Mouse (Mus musculus): Measurements from ENCODE around the gene Nab1. TPM values are rescaled to one million over a fixed set of nuclear protein-coding genes. Genes with fewer than 3 reads are reported as not detected.

Nab1 gene
- polyA plus RNA-seq, 1 experiment, result 6.8 TPM

- no peak for DNase-seq (ENCODE audit: low read depth, low spot score)
These were observed 10.8 kb downstream of the Nab1 start for GRCm38 (mm10) chr1:52489538-52490181.

GRCm38 (mm10) chr1:52484980-52485379, 15.5 kb downstream of the Nab1 start:
- DNase-seq (ENCODE audit: low read depth, low spot score), result no peak
- WGBS, result 95% methylated on average over 4 of the region's 4 CpGs

More at GRCm38 (mm10) chr1:52489538-52490181, 10.8 kb downstream of the Nab1 start:
- 81% methylated on average over 7 of the region's 7 CpGs for WGBS

- WGBS, result 49% methylated on average over 1 of the region's 1 CpGs
- DNase-seq (ENCODE audit: low read depth, low spot score), result no peak
These were observed 26.2 kb downstream of the Nab1 start for GRCm38 (mm10) chr1:52474291-52474690.

DNA sequence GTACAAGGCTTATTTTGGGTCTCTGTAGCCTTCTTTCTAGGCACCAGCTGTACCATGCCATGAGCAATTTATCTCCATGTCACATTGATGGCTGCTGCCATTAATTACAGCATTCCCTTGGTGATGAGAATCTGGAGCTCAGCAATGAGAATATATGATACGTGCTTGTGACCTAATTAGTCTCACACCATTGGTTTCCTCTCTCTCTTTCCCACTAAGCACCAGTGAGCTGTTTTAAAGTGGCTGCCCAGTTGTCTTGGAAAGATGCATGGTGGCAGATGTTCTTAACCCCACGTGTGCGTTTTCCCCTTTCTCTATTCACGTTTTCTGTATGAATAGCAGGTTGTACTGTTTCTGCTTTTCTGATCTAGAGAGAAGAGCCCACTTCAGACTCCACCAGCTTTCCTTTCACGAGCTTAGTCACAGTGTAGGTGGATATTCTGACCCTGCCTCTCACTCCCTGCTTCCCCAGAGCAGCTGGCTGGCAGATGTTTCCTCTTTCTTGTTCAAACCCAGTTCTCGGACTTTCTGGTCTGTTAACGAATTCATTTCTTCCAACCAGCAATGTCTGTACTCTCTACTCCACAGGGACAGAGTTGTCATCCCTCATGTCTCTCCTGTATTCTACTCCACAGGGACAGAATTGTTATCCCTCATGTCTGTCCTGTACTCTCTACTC, 29.5 kb downstream of the Nab1 start:
- WGBS, result 74% methylated on average over 7 of the region's 7 CpGs

DNA sequence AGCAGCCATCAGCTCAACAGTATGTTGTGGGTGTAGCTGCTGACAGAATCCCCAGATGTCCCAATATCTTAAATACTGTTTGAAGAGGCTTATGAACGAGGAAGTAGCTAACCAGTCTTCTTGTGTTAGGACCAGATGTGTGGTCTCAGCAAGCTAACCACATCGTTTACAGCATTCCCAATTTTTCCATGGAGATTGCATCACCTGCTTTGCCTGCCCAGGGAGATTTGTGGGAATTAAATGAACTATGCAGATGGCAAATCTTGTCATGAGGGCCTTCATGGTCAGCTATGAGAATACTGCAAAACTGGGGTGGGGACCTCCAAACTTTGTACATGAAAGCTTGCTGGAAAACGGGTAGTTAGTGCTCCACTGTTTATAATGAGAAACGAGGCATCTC, 30.2 kb downstream of the Nab1 start:
- 60% methylated on average over 4 of the region's 4 CpGs for whole genome bisulfite sequencing
- DNase-seq (ENCODE audit: low read depth, low spot score), result no peak

More for the DNA sequence above, 29.5 kb downstream of the Nab1 start:
- no peak for DNase-seq (ENCODE audit: low read depth, low spot score)

- WGBS, result 84% methylated on average over 8 of the region's 8 CpGs
- DNase-seq (ENCODE audit: low read depth, low spot score), result no peak
These were observed 33.9 kb downstream of the Nab1 start for GRCm38 (mm10) chr1:52466518-52467120.

DNA sequence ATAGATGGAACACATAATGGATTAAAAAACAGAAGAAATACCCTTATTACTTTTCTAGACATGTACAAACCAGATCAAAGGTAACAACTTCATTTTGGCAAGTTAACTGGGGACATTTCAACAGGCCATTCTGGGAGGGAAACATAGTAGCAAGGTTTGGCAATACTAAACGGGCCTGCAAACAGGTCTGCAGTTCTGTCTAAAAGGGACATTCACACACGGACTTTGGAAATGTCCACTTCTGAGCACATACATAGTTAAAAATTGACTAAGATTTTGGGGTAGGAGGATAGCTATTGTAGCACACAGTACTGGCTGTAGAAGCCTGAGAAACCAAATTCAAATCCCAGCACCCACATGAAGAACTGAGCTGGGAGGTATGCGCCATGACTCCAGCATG, 34.6 kb downstream of the Nab1 start:
- 78% methylated on average over 3 of the region's 3 CpGs for WGBS
- DNase-seq (ENCODE audit: low read depth, low spot score), result no peak

DNA sequence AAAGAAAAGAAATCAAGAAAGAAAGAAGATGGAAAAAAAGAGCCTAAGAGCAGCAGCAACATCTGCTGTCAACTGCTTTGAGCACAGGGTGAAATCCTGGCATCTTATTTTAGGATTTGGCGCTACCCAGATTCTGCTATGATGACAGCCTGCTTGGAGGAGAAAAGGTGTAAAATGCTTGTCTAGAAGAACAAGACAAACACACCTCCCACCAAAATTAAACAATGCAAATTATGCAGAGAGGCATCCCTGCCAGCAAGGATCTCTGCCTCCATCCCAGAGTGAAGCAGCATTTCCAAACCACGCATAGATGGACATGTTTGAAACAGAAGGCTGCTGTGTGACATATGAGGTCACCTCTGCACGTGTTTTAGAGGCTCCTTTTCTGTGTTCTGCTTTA, 35.2 kb downstream of the Nab1 start:
- no peak for DNase-seq (ENCODE audit: low read depth, low spot score)
- WGBS, result 93% methylated on average over 3 of the region's 3 CpGs

DNA sequence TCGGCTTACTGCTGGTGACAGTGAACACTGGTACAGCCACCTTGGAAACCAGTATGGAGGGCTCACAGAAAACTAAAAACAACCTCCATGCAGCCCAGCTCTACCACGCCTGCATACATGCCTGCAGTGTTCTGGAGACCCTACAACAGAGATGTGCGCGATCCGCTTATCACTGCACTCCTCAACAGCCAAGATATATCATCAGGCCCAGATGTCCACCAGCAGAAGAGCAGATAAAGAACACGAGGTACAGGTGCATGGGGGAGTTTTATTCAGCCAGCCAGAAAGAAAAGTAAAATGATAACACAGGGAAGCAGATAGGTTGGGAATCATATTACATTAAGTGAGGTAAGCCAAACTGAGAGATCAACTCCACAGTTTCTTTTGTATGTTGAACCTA, 37.2 kb downstream of the Nab1 start:
- WGBS, result 90% methylated on average over 6 of the region's 6 CpGs
- DNase-seq (ENCODE audit: low read depth, low spot score), result no peak

- no peak for DNase-seq (ENCODE audit: low read depth, low spot score)
- 50% methylated on average over 7 of the region's 7 CpGs for WGBS
These were observed 43.9 kb downstream of the Nab1 start for GRCm38 (mm10) chr1:52456571-52456970.

- 78% methylated on average over 3 of the region's 3 CpGs for WGBS
- DNase-seq (ENCODE audit: low read depth, low spot score), result no peak
These were observed 45.9 kb downstream of the Nab1 start for GRCm38 (mm10) chr1:52454509-52455001.

- no peak for DNase-seq (ENCODE audit: low read depth, low spot score)
- 62% methylated on average over 1 of the region's 1 CpGs for WGBS
These were observed 49.1 kb downstream of the Nab1 start for GRCm38 (mm10) chr1:52451360-52451759.

GRCm38 (mm10) chr1:52435856-52436255, 64.6 kb downstream of the Nab1 start:
- DNase-seq (ENCODE audit: low read depth, low spot score), result no peak
- WGBS, result 58% methylated on average over 6 of the region's 6 CpGs

DNA sequence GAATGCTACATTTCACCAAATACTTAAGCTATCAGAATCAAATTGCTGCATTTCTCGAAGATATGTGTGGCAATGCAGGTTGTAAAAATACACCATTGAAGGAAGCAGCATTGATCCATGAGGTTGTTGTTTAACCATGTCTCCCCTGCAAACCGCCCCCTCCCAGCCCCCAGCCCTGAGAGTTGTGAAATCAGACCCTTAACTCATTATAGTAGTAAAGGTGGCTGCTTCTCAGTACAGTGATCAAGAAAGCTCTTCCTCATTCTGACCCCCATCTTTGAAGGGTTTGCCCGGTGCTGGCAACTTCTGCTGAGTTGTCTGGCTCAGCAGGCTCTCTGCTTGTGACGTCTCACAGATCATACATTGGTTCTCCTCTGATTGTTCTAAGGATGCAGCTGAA, 66.4 kb downstream of the Nab1 start:
- 57% methylated on average over 4 of the region's 4 CpGs for WGBS
- DNase-seq (ENCODE audit: low read depth, low spot score), result no peak

DNA sequence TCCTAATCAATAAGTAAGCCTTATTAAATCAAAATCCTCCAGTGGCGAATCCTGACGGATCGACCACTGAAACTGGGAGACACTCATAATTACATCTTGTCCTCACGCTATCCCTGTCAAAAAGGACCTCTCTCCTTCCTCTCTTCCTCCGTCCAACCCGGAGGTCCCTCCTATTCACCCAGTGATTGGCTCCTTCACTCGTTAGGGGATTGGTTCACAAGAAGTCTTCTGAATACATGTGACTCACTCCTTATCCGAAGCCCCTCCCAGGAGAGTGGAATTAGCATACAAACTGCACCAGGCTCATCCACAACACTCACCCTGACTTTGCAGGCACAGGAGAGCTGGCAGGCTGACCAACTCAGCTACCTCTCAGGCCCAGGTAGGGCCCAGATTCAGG, 68.7 kb downstream of the Nab1 start:
- 88% methylated on average over 8 of the region's 8 CpGs for WGBS
- no peak for DNase-seq (ENCODE audit: low read depth, low spot score)

- DNase-seq (ENCODE audit: low read depth, low spot score), result no peak
- WGBS, result 78% methylated on average over 2 of the region's 2 CpGs
These were observed 69.9 kb downstream of the Nab1 start for GRCm38 (mm10) chr1:52430606-52431005.

DNA sequence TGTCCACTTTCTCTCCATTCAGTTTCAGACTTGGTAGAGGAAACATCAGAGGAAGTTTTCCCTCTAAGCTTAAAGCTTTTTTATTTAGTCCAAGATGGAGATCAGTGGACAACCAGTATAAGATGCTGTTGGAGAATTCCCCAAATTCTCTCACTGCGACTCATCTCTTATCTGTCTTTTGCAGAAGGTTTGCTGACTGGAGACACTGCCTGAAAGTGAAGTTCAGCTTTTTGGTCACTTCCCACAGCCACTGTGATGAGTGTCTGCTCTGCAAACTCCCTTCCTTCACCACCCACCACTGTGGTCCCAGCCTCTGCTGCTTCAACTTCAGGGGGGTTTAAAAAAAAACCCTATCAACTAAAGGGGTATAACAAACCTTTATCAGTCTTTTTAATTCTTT, 70.4 kb downstream of the Nab1 start:
- 87% methylated on average over 1 of the region's 1 CpGs for WGBS
- no peak for DNase-seq (ENCODE audit: low read depth, low spot score)

- DNase-seq (ENCODE audit: low read depth, low spot score), result no peak
- WGBS, result 69% methylated on average over 2 of the region's 2 CpGs
These were observed 72.5 kb downstream of the Nab1 start for GRCm38 (mm10) chr1:52427841-52428464.

GRCm38 (mm10) chr1:52423846-52424245, 76.6 kb downstream of the Nab1 start:
- 69% methylated on average over 1 of the region's 1 CpGs for WGBS
- no peak for DNase-seq (ENCODE audit: low read depth, low spot score)

DNA sequence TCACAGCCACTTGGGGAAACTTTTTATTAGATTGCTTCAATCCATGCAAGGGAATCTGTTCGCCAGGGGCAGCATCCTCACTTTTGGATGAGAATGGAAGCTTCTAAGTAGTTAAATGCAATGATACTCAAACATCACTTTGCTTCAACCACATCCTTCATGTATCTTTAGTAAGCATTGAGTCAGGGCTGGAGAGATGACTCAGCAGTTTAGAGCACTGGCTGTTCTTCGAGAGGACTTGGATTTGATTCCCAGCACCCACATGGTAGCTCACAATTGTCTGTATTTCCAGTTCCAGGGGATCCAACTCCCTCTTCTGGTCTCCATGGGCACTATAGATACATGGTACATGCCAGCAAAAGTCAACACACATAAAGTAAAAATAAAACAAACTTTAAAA, 77.4 kb downstream of the Nab1 start:
- no peak for DNase-seq (ENCODE audit: low read depth, low spot score)
- WGBS, result 80% methylated on average over 2 of the region's 2 CpGs

Data from large intestine, adult 2 months (tissue).